ENCODE assay signal across 8 mouse cellular contexts in the genomic region with DNA sequence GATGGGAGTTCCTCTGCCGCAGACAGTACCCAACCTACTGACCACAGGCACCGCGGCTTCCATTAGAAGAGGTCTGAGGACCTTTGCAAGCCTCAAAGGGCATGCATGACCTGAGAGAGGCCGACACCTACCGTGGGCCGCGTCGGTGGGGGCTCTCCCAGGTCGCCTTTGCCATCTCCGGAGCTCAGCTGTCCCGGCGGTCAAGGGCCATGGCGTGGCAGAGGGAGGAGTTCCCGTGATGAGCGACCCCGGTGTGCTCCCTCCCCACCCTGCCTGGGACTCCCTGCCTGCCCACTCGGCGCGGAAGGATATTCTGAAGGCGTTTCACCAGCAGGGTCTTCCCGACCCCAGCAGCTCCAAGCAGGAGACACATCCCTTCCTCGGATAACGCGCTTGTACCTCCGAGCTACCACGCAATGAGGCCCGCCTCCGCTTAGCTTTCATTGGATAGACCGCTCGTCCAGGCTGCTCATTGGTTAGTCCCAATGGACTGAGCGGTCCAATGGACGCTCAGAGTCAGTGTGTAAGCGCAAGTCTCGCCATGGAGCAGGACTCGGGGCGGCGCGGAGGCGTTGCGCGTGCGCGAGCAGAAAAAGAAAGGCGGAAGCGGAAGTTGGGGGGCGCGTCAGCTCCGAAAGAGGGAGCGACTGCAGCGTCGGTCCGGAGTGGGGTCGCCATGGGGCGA. TPM values are rescaled to one million over a fixed set of nuclear protein-coding genes. Genes with fewer than 3 reads are reported as not detected.
A peak's percentile ranks its signal among the peaks of the same experiment; 100 is the strongest.
DNase-seq lines count a peak whose midpoint lies in the region; ATAC-seq and TF ChIP-seq lines count a peak whose summit lies in the region.

Arl16 (minus strand) TSS at position 557 of the 685 bp plus-strand sequence.

- peak within 1 kb of the TSS; percentile 74 for H3K9ac ChIP-seq in lung, postnatal 0 days (replicated peaks; ENCODE audit: low read depth)

- peaks cover 26% of the 10 kb centered on the region for H3K4me1 ChIP-seq in hindbrain, embryonic 10.5 days (replicated peaks)
- 0 out of 2 replicates have a peak, but pooled peaks cover 8% of the 10 kb centered on the region for H3K4me1 ChIP-seq in lung, postnatal 0 days (ENCODE audit: insufficient read depth, low read depth, low read length)

- H3K4me3 ChIP-seq in hindbrain, embryonic 10.5 days, result peak within 1 kb of the TSS; percentile 94
- peak within 1 kb of the TSS; percentile 82 for H3K4me3 ChIP-seq in lung, postnatal 0 days (ENCODE audit: low read depth, low read length)

- H3K9me3 ChIP-seq in hindbrain, embryonic 10.5 days, result no peaks in the 10 kb centered on the region
- no peaks in the 10 kb centered on the region for H3K9me3 ChIP-seq in lung, postnatal 0 days (ENCODE audit: low read length)

- no peak for TF ChIP-seq CTCF in lung, postnatal 0 days (IDR thresholded peaks at IDR 0.05)

- TF ChIP-seq EP300 in lung, postnatal 0 days (IDR thresholded peaks at IDR 0.05), result no peak

- DNase-seq in MN1 (ENCODE audit: low spot score), result peak; percentile 100
- DNase-seq in cerebellum, adult 9-10 months, result peak; percentile 92
- peak; percentile 99 for DNase-seq in hindbrain, embryonic 10.5 days (ENCODE audit: low spot score)
- peak; percentile 97 for DNase-seq in layer of hippocampus, adult 9-11 months
- DNase-seq in lung, postnatal 0 days (ENCODE audit: low spot score), result peak; percentile 98
- peak; percentile 81 for DNase-seq in ovary, postnatal 14 days (ENCODE audit: low spot score)
- DNase-seq in thymus, postnatal 14 days, result peak; percentile 97

- under 1% methylated on average over 54 of the region's 54 CpGs for WGBS in hindbrain, embryonic 10.5 days
- under 1% methylated on average over 44 of the region's 54 CpGs for WGBS in lung, postnatal 0 days

- H3K4me2 ChIP-seq in lung, postnatal 0 days (replicated peaks; ENCODE audit: low read depth, low read length), result peak within 1 kb of the TSS; percentile 88

- H3K36me3 ChIP-seq in hindbrain, embryonic 10.5 days, result peaks cover 69% of the 10 kb centered on the region
- peaks cover 25% of the 10 kb centered on the region for H3K36me3 ChIP-seq in lung, postnatal 0 days (ENCODE audit: insufficient read depth, low read length)

- no peaks in the 10 kb centered on the region for H3K27me3 ChIP-seq in hindbrain, embryonic 10.5 days (ENCODE audit: insufficient read depth, poor library complexity, severe bottlenecking)
- no peaks in the 10 kb centered on the region for H3K27me3 ChIP-seq in lung, postnatal 0 days (replicated peaks; ENCODE audit: insufficient read depth, low read length)

- ATAC-seq in frontal cortex, adult (ENCODE audit: low TSS enrichment), result peak; percentile 98
- ATAC-seq in lung, postnatal 0 days, result peak; percentile 100

- peak within 1 kb of the TSS; percentile 90 for H3K27ac ChIP-seq in hindbrain, embryonic 10.5 days
- H3K27ac ChIP-seq in lung, postnatal 0 days (ENCODE audit: low read length), result 0 out of 2 replicates have a peak within 1 kb of the TSS, but pooled peaks have one; percentile 33

RNA-seq across cellular contexts. Expression of gene Arl16, which starts in this region (rescaled TPM):
- polyA plus RNA-seq in hindbrain, embryonic 10.5 days (2016; fragmentation: Nextera tagmentation; extraction: Ambion mirVana), result 59.6 and 62.3 TPM in 2 replicates
- polyA plus RNA-seq in lung, postnatal 0 days (2015; fragmentation: Nextera tagmentation; extraction: Ambion mirVana), result 29.8 and 33.4 TPM in 2 replicates

Comparison
In these comparisons a context has a peak if more than half of its experiments do, and no peak if none do; other contexts are left out.
1. Peak in every context shown above with its lines: DNase-seq, ATAC-seq, H3K4me3 ChIP-seq and H3K27ac ChIP-seq.